Mouse (Mus musculus) layer of hippocampus, postnatal 25 days (tissue): ENCODE results near the gene Sowahd. TPM values are rescaled to one million over a fixed set of nuclear protein-coding genes. Genes with fewer than 3 reads are reported as not detected.

ENCODE experiments used
- DNase-seq, 2 experiments: peaks; one replicate each; pipeline ENCODE4 v3.0.0; 2022; ENCODE audit warnings: mixed read lengths in 2 of 2, low spot score in 1 of 2; ENCODE audit errors: extremely low spot score in 1 of 2
- total RNA-seq, 2 experiments: library from RNA; stranded (reverse); gene quantifications; 2 replicates each; pipeline ENCODE4 v1.2.3; 2021

Gene Sowahd
- total RNA-seq, 2 experiments from 2014 or later: not detected

- no peak for DNase-seq
Measured at GRCm38 (mm10) chrX:37088778-37089177, 40.1 kb downstream of the Sowahd start.

GRCm38 (mm10) chrX:37091457-37091856 is 42.8 kb downstream of the Sowahd start:
- no peak for DNase-seq

DNA sequence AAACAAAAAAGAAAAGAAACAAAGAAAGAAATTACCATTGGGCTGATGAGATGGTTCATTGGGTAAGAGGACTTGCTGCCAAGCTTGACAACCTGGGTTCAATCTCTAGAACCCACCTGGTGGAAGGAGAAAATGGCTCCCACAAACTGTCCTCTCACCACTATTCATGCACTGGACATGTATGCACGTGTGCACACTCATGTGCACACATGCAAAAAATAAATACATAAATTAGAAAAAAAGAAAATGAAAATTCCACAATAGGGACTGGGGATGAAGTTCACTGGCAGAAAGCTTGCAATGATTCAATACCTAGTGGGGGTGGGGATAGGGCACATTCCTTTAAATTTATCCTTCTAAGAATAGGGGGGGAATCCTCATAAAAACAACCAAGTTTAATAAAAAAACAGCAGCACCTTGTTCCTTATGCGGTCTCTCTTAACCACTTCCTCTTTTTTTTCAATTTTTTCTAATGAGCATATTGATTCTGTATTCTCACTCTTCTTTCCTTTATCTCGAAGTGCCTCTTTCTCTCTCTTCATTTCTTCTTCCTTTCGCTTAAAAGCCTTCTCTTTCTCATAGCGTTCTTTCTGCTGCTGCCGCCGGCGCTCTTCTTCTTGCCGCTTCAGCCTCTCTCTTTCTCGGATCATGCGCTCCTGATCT is 46.6 kb downstream of the Sowahd start:
- DNase-seq: no peak

- no peak for DNase-seq
Measured at GRCm38 (mm10) chrX:37098681-37099080, 50.0 kb downstream of the Sowahd start.

Other genes with a start within 250 kb of the Sowahd start
- 10 to 100 TPM; 55.8 to 61.8 TPM for gene Ube2a, start 174.9 kb upstream of the Sowahd start, total RNA-seq
- gene C330007P06Rik, start 174.7 kb upstream of the Sowahd start, total RNA-seq: 10 to 100 TPM; 37.0 to 39.3 TPM
- gene Nkrf, start 145.9 kb upstream of the Sowahd start, total RNA-seq: 10 to 100 TPM; 31.8 to 32.4 TPM
- 10 to 100 TPM; 50.0 to 52.9 TPM for gene Sept6, start 57.1 kb upstream of the Sowahd start, total RNA-seq
- 100 to 1,000 TPM; 227 to 274 TPM for gene Rpl39, start 36.6 kb downstream of the Sowahd start, total RNA-seq
- 10 to 100 TPM; 16.0 to 20.3 TPM for gene Upf3b, start 61.5 kb downstream of the Sowahd start, total RNA-seq
- 10 to 100 TPM; 12.1 to 17.4 TPM for gene Nkap, start 78.0 kb downstream of the Sowahd start, total RNA-seq
- not detected for gene Akap14, start 120.0 kb downstream of the Sowahd start, total RNA-seq
- 100 to 1,000 TPM; 225 to 256 TPM for gene Ndufa1, start 142.3 kb downstream of the Sowahd start, total RNA-seq
- gene Rnf113a1, start 142.4 kb downstream of the Sowahd start, total RNA-seq: 1 to 10 TPM; 7.3 TPM
- not detected for gene Gm9, start 162.2 kb downstream of the Sowahd start, total RNA-seq
- not detected for gene Rhox1, start 173.4 kb downstream of the Sowahd start, total RNA-seq
- not detected for gene Rhox2a, start 196.1 kb downstream of the Sowahd start, total RNA-seq
- not detected for gene Rhox3a, start 201.1 kb downstream of the Sowahd start, total RNA-seq
- gene Rhox4a, start 216.5 kb downstream of the Sowahd start, total RNA-seq: not detected